Mouse (Mus musculus) layer of hippocampus, adult 11-12 months (tissue): ENCODE data around the gene Gdpd3.
A peak's percentile ranks its signal among the peaks of the same experiment; 100 is the strongest.

Experiments used
- DNase-seq: peaks from one replicate; pipeline ENCODE4 v3.0.0; 2022; ENCODE audit warnings: low spot score

The Gdpd3 gene

DNA sequence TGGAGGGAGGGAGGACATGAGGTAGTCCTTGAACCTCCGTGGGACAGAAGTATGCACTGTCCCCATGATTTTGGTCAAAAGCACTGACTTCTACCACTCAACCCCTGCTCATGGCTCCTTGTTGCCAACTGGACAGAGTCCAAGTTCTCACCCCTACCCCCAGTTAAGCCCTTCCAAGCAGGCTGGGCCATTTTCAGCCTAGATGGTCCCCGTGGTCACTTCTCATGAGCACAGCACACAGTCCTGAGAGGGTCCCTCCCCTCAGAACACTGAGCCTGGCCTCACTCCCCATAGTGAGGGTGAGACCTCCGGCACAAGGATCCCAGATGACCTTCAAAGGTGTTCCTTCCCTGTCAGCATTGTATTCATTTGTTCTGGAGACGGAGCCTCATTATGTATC, 23.0 kb downstream of the Gdpd3 start:
- no peak for DNase-seq

- DNase-seq: peak; percentile 96
These were observed 26.0 kb downstream of the Gdpd3 start, which contains the start of gene Ppp4c for GRCm38 (mm10) chr7:126791851-126792720. Gene Ppp4c, minus strand, starts transcription at chr7:126792496.

- no peak for DNase-seq
These were observed 26.7 kb downstream of the Gdpd3 start for GRCm38 (mm10) chr7:126792721-126793443.

GRCm38 (mm10) chr7:126793456-126794270, 27.5 kb downstream of the Gdpd3 start:
- no peak for DNase-seq

DNA sequence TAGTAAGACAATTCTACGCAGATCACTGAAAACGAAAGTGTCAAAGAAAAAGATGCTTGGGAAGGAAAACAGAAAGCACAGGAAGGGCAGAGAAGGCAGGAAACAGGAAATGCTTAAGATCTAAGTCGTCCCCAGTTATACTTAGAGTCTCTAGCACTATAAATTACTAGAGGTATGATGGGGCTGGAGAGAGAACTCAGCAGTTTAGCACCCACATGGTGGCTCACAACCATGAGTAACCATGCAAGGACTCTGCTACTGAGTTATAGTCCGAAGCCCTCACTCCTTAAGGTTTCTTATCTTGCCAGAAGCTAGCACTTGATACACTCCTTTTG, 28.1 kb downstream of the Gdpd3 start:
- DNase-seq: no peak

GRCm38 (mm10) chr7:126795387-126796317, 29.5 kb downstream of the Gdpd3 start:
- no peak for DNase-seq

- peak; percentile 78 for DNase-seq
These were observed 30.3 kb downstream of the Gdpd3 start for GRCm38 (mm10) chr7:126796350-126796932.

- no peak for DNase-seq
These were observed 31.4 kb downstream of the Gdpd3 start, which contains the start of gene Fam57b for GRCm38 (mm10) chr7:126797411-126798126. Gene Fam57b, plus strand, starts transcription at chr7:126797668.

- DNase-seq: no peak
These were observed 32.3 kb downstream of the Gdpd3 start for GRCm38 (mm10) chr7:126798127-126799049.

DNA sequence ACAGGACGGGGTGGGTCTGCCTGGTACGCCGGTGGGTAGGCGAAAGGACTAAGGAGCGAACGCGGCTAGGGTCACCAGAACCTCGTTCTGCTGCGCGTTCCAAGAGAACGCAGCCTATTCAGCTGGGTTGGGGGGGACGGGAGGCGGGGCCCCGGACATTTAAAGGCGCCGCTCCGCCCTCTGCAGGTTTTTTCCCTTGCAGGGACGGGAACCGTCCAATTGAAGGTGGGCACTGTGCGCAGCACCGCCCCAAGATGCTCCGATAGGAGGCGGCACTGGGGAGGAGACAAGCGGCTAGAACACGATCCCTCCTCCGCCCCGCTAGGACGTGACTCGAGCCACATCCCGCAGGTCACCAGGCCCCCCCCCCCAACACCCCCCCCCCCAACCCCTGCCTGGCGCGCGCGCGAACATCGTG, 32.9 kb downstream of the Gdpd3 start:
- peak; percentile 98 for DNase-seq

GRCm38 (mm10) chr7:126799468-126800268, 33.5 kb downstream of the Gdpd3 start:
- peak; percentile 46 for DNase-seq

GRCm38 (mm10) chr7:126800269-126801056, 34.3 kb downstream of the Gdpd3 start:
- DNase-seq: no peak

DNA sequence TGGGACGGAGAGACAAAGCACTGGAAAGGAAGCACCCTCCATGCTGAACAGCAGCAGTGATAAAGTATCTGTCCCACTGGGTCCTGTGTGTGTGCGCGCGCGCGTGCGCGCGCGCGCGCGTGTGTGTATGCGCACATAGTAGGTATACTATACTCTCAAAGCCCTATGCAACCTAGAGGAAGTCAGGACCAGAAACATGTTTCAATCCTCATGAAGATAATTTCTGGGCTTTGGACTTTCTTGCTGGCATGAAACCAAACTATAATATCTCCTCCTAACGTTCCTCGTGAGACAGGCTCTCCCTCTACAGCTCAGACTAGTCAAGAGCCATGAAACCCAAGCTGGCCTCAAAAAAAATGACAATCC, 34.9 kb downstream of the Gdpd3 start:
- DNase-seq: no peak

DNA sequence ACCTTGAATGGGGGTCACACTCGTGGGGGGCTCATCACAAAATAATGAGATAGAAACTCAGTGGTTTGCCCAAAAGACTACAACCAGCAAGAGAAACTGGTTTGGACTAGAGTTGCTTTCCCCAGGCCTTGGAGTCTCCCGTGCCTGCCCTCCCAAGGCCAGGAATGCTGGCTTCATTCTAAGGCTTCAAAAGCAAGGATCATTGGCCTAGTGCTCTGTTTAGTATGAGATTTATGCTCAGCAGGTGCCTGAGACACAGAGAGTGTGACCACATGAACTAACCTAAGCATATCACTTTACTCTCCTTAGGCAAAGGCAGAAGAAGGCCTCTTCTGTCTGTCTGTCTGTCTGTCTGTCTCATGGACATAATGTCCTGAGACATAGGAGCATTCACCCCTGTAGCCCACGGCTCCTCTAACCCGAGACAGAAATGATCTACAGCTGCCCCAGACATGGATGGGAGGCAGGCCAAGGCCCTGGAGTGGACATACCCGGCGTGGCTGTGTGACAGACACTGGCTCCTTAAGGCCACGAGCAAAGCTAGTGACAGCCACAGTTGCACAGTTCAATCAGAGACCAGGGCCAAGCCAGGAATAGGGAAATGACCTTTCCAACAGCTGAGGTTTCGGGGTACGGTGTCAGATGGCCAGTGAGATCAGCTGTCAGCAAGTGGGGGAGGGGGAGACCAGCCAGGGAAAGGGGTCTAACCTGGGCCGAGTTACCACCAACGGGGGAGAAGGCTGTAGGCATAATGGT, 36.2 kb downstream of the Gdpd3 start:
- no peak for DNase-seq

GRCm38 (mm10) chr7:126803181-126803580, 37.0 kb downstream of the Gdpd3 start:
- no peak for DNase-seq

DNA sequence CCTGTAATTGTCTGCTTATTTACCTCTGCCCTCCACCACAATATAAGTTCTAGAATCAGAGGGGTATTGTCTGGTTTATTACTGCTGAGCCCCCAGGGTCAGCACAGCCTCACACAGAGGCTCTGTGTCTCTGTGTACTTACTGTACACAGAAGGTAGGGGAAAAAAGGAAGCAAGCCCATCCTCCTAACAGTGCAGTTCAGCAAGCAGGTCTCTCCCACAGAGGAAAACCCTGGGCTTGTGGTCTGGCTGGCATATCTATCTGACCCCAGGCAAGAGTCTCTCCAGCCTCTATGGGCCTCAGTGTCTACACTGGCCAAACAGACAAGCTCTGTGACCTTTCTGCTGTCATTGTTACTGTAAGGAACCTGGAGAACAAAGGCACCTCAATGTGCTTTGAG, 37.6 kb downstream of the Gdpd3 start:
- DNase-seq: no peak

GRCm38 (mm10) chr7:126806956-126807355, 40.8 kb downstream of the Gdpd3 start:
- no peak for DNase-seq
